Mouse (Mus musculus): ENCODE results near the gene Col2a1. TPM values are rescaled to one million over a fixed set of nuclear protein-coding genes. Genes with fewer than 3 reads are reported as not detected.

The Col2a1 gene
- polyA plus RNA-seq, 1 experiment from 2014 or later: 23.9 TPM

- Histone ChIP-seq H3K4me3 (ENCODE audit: low read length) (no peak overlapping the region), H3K9ac (ENCODE audit: low read depth, low read length) (no peak overlapping the region), H3K36me3 (ENCODE audit: control insufficient read depth, insufficient read depth, low read length) (no peaks in the 10 kb centered on the region), H3K9me3 (ENCODE audit: control insufficient read depth, low read length) (no peaks in the 10 kb centered on the region), H3K27ac (ENCODE audit: low read depth, low read length) (no peak overlapping the region), H3K27me3 (ENCODE audit: control insufficient read depth, insufficient read depth, low read length) (peaks cover 59% of the 10 kb centered on the region), H3K4me1 (ENCODE audit: control insufficient read depth, insufficient read depth, low read length) (peaks cover 21% of the 10 kb centered on the region), H3K4me2 (replicated peaks; ENCODE audit: low read depth, low read length) (no peak overlapping the region)
- no peak for ATAC-seq (ENCODE audit: low FRiP score, low TSS enrichment)
- 17% methylated on average over 13 of the region's 13 CpGs for WGBS
These were observed 4.9 kb downstream of the Col2a1 start for GRCm38 (mm10) chr15:97999546-97999945.

GRCm38 (mm10) chr15:97996716-97997256, 7.7 kb downstream of the Col2a1 start:
- no peak overlapping the region for H3K27ac ChIP-seq (ENCODE audit: low read depth, low read length)
- no peak overlapping the region for H3K4me3 ChIP-seq (ENCODE audit: low read length)
- peaks cover 35% of the 10 kb centered on the region for H3K27me3 ChIP-seq (ENCODE audit: control insufficient read depth, insufficient read depth, low read length)
- peaks cover 21% of the 10 kb centered on the region for H3K4me1 ChIP-seq (ENCODE audit: control insufficient read depth, insufficient read depth, low read length)
- H3K4me2 ChIP-seq (replicated peaks; ENCODE audit: low read depth, low read length): no peak overlapping the region
- H3K9ac ChIP-seq (ENCODE audit: low read depth, low read length): no peak overlapping the region
- 71% methylated on average over 13 of the region's 13 CpGs for WGBS
- H3K9me3 ChIP-seq (ENCODE audit: control insufficient read depth, low read length): no peaks in the 10 kb centered on the region
- H3K36me3 ChIP-seq (ENCODE audit: control insufficient read depth, insufficient read depth, low read length): no peaks in the 10 kb centered on the region
- ATAC-seq (ENCODE audit: low FRiP score, low TSS enrichment): no peak

- WGBS: 7% methylated on average over 18 of the region's 18 CpGs
These were observed 11.7 kb downstream of the Col2a1 start for GRCm38 (mm10) chr15:97992712-97993286.

GRCm38 (mm10) chr15:97992027-97992711, 12.3 kb downstream of the Col2a1 start:
- H3K9me3 ChIP-seq (ENCODE audit: control insufficient read depth, low read length): no peaks in the 10 kb centered on the region
- no peaks in the 10 kb centered on the region; the same call in 1 of the 2 replicates for H3K36me3 ChIP-seq (ENCODE audit: control insufficient read depth, insufficient read depth, low read length)
- H3K4me2 ChIP-seq (replicated peaks; ENCODE audit: low read depth, low read length): peak overlapping the region; percentile 15
- 0 out of 2 replicates have a peak, but pooled peaks cover 2% of the 10 kb centered on the region for H3K27me3 ChIP-seq (ENCODE audit: control insufficient read depth, insufficient read depth, low read length)
- no peak for ATAC-seq (ENCODE audit: low FRiP score, low TSS enrichment)
- peak overlapping the region; percentile 49 for H3K27ac ChIP-seq (ENCODE audit: low read depth, low read length)
- 0 out of 2 replicates have a peak overlapping the region, but pooled peaks have one; percentile 8 for H3K9ac ChIP-seq (ENCODE audit: low read depth, low read length)
- H3K4me1 ChIP-seq (ENCODE audit: control insufficient read depth, insufficient read depth, low read length): peaks cover 36% of the 10 kb centered on the region
- 47% methylated on average over 13 of the region's 13 CpGs for WGBS
- H3K4me3 ChIP-seq (ENCODE audit: low read length): no peak overlapping the region

More at GRCm38 (mm10) chr15:97992712-97993286, 11.7 kb downstream of the Col2a1 start:
- 0 out of 2 replicates have a peak, but pooled peaks cover 3% of the 10 kb centered on the region for H3K27me3 ChIP-seq (ENCODE audit: control insufficient read depth, insufficient read depth, low read length)
- H3K9ac ChIP-seq (ENCODE audit: low read depth, low read length): peak overlapping the region; percentile 19; the same call in 1 of the 2 replicates
- no peaks in the 10 kb centered on the region; the same call in 1 of the 2 replicates for H3K36me3 ChIP-seq (ENCODE audit: control insufficient read depth, insufficient read depth, low read length)
- peak overlapping the region; percentile 15; the same call in 1 of the 2 replicates for H3K4me3 ChIP-seq (ENCODE audit: low read length)
- H3K27ac ChIP-seq (ENCODE audit: low read depth, low read length): peak overlapping the region; percentile 49
- H3K4me2 ChIP-seq (replicated peaks; ENCODE audit: low read depth, low read length): peak overlapping the region; percentile 39
- no peaks in the 10 kb centered on the region for H3K9me3 ChIP-seq (ENCODE audit: control insufficient read depth, low read length)
- peaks cover 36% of the 10 kb centered on the region for H3K4me1 ChIP-seq (ENCODE audit: control insufficient read depth, insufficient read depth, low read length)
- ATAC-seq (ENCODE audit: low FRiP score, low TSS enrichment): peak; percentile 90

- no peak overlapping the region for H3K4me3 ChIP-seq (ENCODE audit: low read length)
- ATAC-seq (ENCODE audit: low FRiP score, low TSS enrichment): no peak
- H3K27me3 ChIP-seq (ENCODE audit: control insufficient read depth, insufficient read depth, low read length): no peaks in the 10 kb centered on the region
- H3K4me1 ChIP-seq (ENCODE audit: control insufficient read depth, insufficient read depth, low read length): peaks cover 36% of the 10 kb centered on the region
- no peak overlapping the region for H3K4me2 ChIP-seq (replicated peaks; ENCODE audit: low read depth, low read length)
- H3K27ac ChIP-seq (ENCODE audit: low read depth, low read length): peak overlapping the region; percentile 86
- WGBS: 17% methylated on average over 12 of the region's 12 CpGs
- H3K36me3 ChIP-seq (ENCODE audit: control insufficient read depth, insufficient read depth, low read length): no peaks in the 10 kb centered on the region; the same call in 1 of the 2 replicates
- H3K9ac ChIP-seq (ENCODE audit: low read depth, low read length): no peak overlapping the region
- no peaks in the 10 kb centered on the region for H3K9me3 ChIP-seq (ENCODE audit: control insufficient read depth, low read length)
These were observed 13.1 kb downstream of the Col2a1 start for GRCm38 (mm10) chr15:97991285-97991895.

GRCm38 (mm10) chr15:97990721-97991120, 13.8 kb downstream of the Col2a1 start:
- peak overlapping the region; percentile 28; the same call in 1 of the 2 replicates for H3K9ac ChIP-seq (ENCODE audit: low read depth, low read length)
- ATAC-seq (ENCODE audit: low FRiP score, low TSS enrichment): no peak
- 18% methylated on average over 4 of the region's 4 CpGs for WGBS
- no peak overlapping the region for H3K4me3 ChIP-seq (ENCODE audit: low read length)
- H3K27me3 ChIP-seq (ENCODE audit: control insufficient read depth, insufficient read depth, low read length): no peaks in the 10 kb centered on the region
- no peaks in the 10 kb centered on the region; the same call in 1 of the 2 replicates for H3K36me3 ChIP-seq (ENCODE audit: control insufficient read depth, insufficient read depth, low read length)
- peak overlapping the region; percentile 86 for H3K27ac ChIP-seq (ENCODE audit: low read depth, low read length)
- H3K4me2 ChIP-seq (replicated peaks; ENCODE audit: low read depth, low read length): no peak overlapping the region; the same call in 1 of the 2 replicates
- H3K9me3 ChIP-seq (ENCODE audit: control insufficient read depth, low read length): no peaks in the 10 kb centered on the region
- peaks cover 36% of the 10 kb centered on the region for H3K4me1 ChIP-seq (ENCODE audit: control insufficient read depth, insufficient read depth, low read length)

- peak overlapping the region; percentile 86 for H3K27ac ChIP-seq (ENCODE audit: low read depth, low read length)
- peak; percentile 79 for ATAC-seq (ENCODE audit: low FRiP score, low TSS enrichment)
- H3K4me3 ChIP-seq (ENCODE audit: low read length): no peak overlapping the region
- H3K9ac ChIP-seq (ENCODE audit: low read depth, low read length): no peak overlapping the region
- H3K4me1 ChIP-seq (ENCODE audit: control insufficient read depth, insufficient read depth, low read length): peaks cover 36% of the 10 kb centered on the region
- no peaks in the 10 kb centered on the region for H3K9me3 ChIP-seq (ENCODE audit: control insufficient read depth, low read length)
- no peaks in the 10 kb centered on the region; the same call in 1 of the 2 replicates for H3K36me3 ChIP-seq (ENCODE audit: control insufficient read depth, insufficient read depth, low read length)
- H3K27me3 ChIP-seq (ENCODE audit: control insufficient read depth, insufficient read depth, low read length): no peaks in the 10 kb centered on the region
- WGBS: 1% methylated on average over 6 of the region's 6 CpGs
- H3K4me2 ChIP-seq (replicated peaks; ENCODE audit: low read depth, low read length): peak overlapping the region; percentile 26
These were observed 14.4 kb downstream of the Col2a1 start for GRCm38 (mm10) chr15:97990124-97990523.

- no peak overlapping the region for H3K4me3 ChIP-seq (ENCODE audit: low read length)
- H3K4me1 ChIP-seq (ENCODE audit: control insufficient read depth, insufficient read depth, low read length): peaks cover 36% of the 10 kb centered on the region
- H3K4me2 ChIP-seq (replicated peaks; ENCODE audit: low read depth, low read length): 0 out of 2 replicates have a peak overlapping the region, but pooled peaks have one; percentile 4
- H3K9ac ChIP-seq (ENCODE audit: low read depth, low read length): no peak overlapping the region
- H3K36me3 ChIP-seq (ENCODE audit: control insufficient read depth, insufficient read depth, low read length): no peaks in the 10 kb centered on the region; the same call in 1 of the 2 replicates
- 10% methylated on average over 1 of the region's 1 CpGs for WGBS
- H3K9me3 ChIP-seq (ENCODE audit: control insufficient read depth, low read length): no peaks in the 10 kb centered on the region
- H3K27me3 ChIP-seq (ENCODE audit: control insufficient read depth, insufficient read depth, low read length): no peaks in the 10 kb centered on the region
- no peak for ATAC-seq (ENCODE audit: low FRiP score, low TSS enrichment)
- H3K27ac ChIP-seq (ENCODE audit: low read depth, low read length): peak overlapping the region; percentile 86
These were observed 15.0 kb downstream of the Col2a1 start for GRCm38 (mm10) chr15:97989544-97989943.
